Mouse (Mus musculus): ENCODE data around the gene Crisp3. TPM values are rescaled to one million over a fixed set of nuclear protein-coding genes. Genes with fewer than 3 reads are reported as not detected.
"Not testable (repeated sequence)": the region's sequence is repeated elsewhere in the genome, so short reads cannot be mapped to it uniquely, and the experiment has no call there.

The Crisp3 gene
- not detected for total RNA-seq (2021)

- no peak for DNase-seq
Observed at GRCm38 (mm10) chr17:40242135-40242534, at the start of gene Crisp3. Gene Crisp3 (minus strand): TSS chr17:40242288.

- DNase-seq, result no peak
Observed at GRCm38 (mm10) chr17:40285435-40285834, 43.3 kb upstream of the Crisp3 start.

GRCm38 (mm10) chr17:40275519-40275918 lies 33.4 kb upstream of the Crisp3 start:
- DNase-seq, result no peak

- DNase-seq, result no peak
Observed at GRCm38 (mm10) chr17:40274906-40275470, 32.9 kb upstream of the Crisp3 start.

GRCm38 (mm10) chr17:40252487-40252886 lies 10.4 kb upstream of the Crisp3 start:
- DNase-seq, result no peak

GRCm38 (mm10) chr17:40208540-40208939 lies 33.5 kb downstream of the Crisp3 start, which contains the start of gene Pgk2:
Gene Pgk2 (minus strand): TSS chr17:40208640.
- DNase-seq, result no peak

GRCm38 (mm10) chr17:40201803-40202202 lies 40.3 kb downstream of the Crisp3 start:
- not testable (repeated sequence) for DNase-seq

- DNase-seq, result not testable (repeated sequence)
Observed at GRCm38 (mm10) chr17:40190192-40190591, 51.9 kb downstream of the Crisp3 start.

Other genes with a start within 250 kb of the Crisp3 start
- gene AC192777.2, start 146.8 kb downstream of the Crisp3 start, total RNA-seq (2021), result not detected
- not detected for gene Pgk2, start 33.6 kb downstream of the Crisp3 start, total RNA-seq (2021)
- not detected for gene Crisp1, start 76.9 kb upstream of the Crisp3 start, total RNA-seq (2021)

Data from layer of hippocampus, postnatal 36 days (tissue).